Mouse (Mus musculus) gastrocnemius, postnatal 36 days (tissue): ENCODE data around the gene Tnrc6b. TPM values are rescaled to one million over a fixed set of nuclear protein-coding genes. Genes with fewer than 3 reads are reported as not detected.
A peak's percentile ranks its signal among the peaks of the same experiment; 100 is the strongest.

Experiments
- DNase-seq, 2 experiments: peaks; one replicate each; pipeline ENCODE4 v3.0.0; 2022
- intact Hi-C: fragments of 180-260 bp; cut with DNase I; formaldehyde crosslinking; loops from one replicate; pipeline ENCODE4 v1.15.1; 2025
- total RNA-seq, 2 experiments: library from RNA; stranded (reverse); gene quantifications; 2 replicates each; pipeline ENCODE4 v1.2.3; 2021

Tnrc6b gene
- total RNA-seq, 2 experiments from 2014 or later: 38.3 to 51.1 TPM

- DNase-seq: no peak
- intact Hi-C loops: no loop called here
Observed at GRCm38 (mm10) chr15:80939401-80939800, 228.3 kb downstream of the Tnrc6b start.

GRCm38 (mm10) chr15:80941468-80942040 lies 230.4 kb downstream of the Tnrc6b start:
- intact Hi-C loops: no loop called here

GRCm38 (mm10) chr15:80945851-80946250 lies 234.7 kb downstream of the Tnrc6b start:
- DNase-seq: no peak
- intact Hi-C loops: loop anchor here (5.0 kb wide), 1 partner anchor 239 kb away; no protein-coding TSS in a partner anchor

More at GRCm38 (mm10) chr15:80941468-80942040, 230.4 kb downstream of the Tnrc6b start:
- DNase-seq: no peak

- intact Hi-C loops: loop anchor here (5.0 kb wide), 1 partner anchor 241 kb away; no protein-coding TSS in a partner anchor
- peak; percentile 82 to 88 for DNase-seq
Observed at GRCm38 (mm10) chr15:80948145-80949135, 237.3 kb downstream of the Tnrc6b start, which contains the start of gene Adsl. Gene Adsl (plus strand): TSS chr15:80948490.

- intact Hi-C loops: loop anchor here (5.0 kb wide), 1 partner anchor 242 kb away; no protein-coding TSS in a partner anchor
- no peak for DNase-seq
Observed at GRCm38 (mm10) chr15:80949431-80949830, 238.3 kb downstream of the Tnrc6b start.

- intact Hi-C loops: no loop called here
Observed at GRCm38 (mm10) chr15:80950055-80950454, 238.9 kb downstream of the Tnrc6b start.

GRCm38 (mm10) chr15:80953971-80954370 lies 242.9 kb downstream of the Tnrc6b start:
- intact Hi-C loops: no loop called here
- no peak for DNase-seq

More at GRCm38 (mm10) chr15:80950055-80950454, 238.9 kb downstream of the Tnrc6b start:
- DNase-seq: no peak

- DNase-seq: no peak
- intact Hi-C loops: no loop called here
Observed at GRCm38 (mm10) chr15:80954861-80955260, 243.7 kb downstream of the Tnrc6b start.

- intact Hi-C loops: no loop called here
- no peak for DNase-seq
Observed at GRCm38 (mm10) chr15:80955836-80956438, 244.8 kb downstream of the Tnrc6b start.

GRCm38 (mm10) chr15:80969371-80969770 lies 258.3 kb downstream of the Tnrc6b start:
- intact Hi-C loops: no loop called here

GRCm38 (mm10) chr15:80974311-80974710 lies 263.2 kb downstream of the Tnrc6b start:
- intact Hi-C loops: no loop called here
- DNase-seq: no peak

More at GRCm38 (mm10) chr15:80969371-80969770, 258.3 kb downstream of the Tnrc6b start:
- no peak for DNase-seq

GRCm38 (mm10) chr15:80975666-80976065 lies 264.6 kb downstream of the Tnrc6b start:
- intact Hi-C loops: no loop called here
- DNase-seq: no peak

- peak; percentile 77 to 80 for DNase-seq
- intact Hi-C loops: no loop called here
Observed at GRCm38 (mm10) chr15:80977620-80978334, 266.7 kb downstream of the Tnrc6b start, which contains the start of gene Sgsm3. Gene Sgsm3 (plus strand): TSS chr15:80977765.

GRCm38 (mm10) chr15:80979611-80980010 lies 268.5 kb downstream of the Tnrc6b start:
- intact Hi-C loops: no loop called here
- DNase-seq: no peak

- intact Hi-C loops: no loop called here
- no peak for DNase-seq
Observed at GRCm38 (mm10) chr15:80981176-80981575, 270.1 kb downstream of the Tnrc6b start.

GRCm38 (mm10) chr15:80983264-80983663 lies 272.2 kb downstream of the Tnrc6b start:
- intact Hi-C loops: no loop called here
- no peak for DNase-seq

GRCm38 (mm10) chr15:80988331-80988730 lies 277.2 kb downstream of the Tnrc6b start:
- intact Hi-C loops: no loop called here
- no peak for DNase-seq

GRCm38 (mm10) chr15:80989712-80990111 lies 278.6 kb downstream of the Tnrc6b start:
- intact Hi-C loops: no loop called here
- no peak for DNase-seq
